Mouse (Mus musculus) ES-Bruce4 (cell line): Measurements from ENCODE around the gene Dlgap1. TPM values are rescaled to one million over a fixed set of nuclear protein-coding genes. Genes with fewer than 3 reads are reported as not detected.

Experiments
- H3K27ac ChIP-seq: 2 replicates; pipeline ENCODE4 v1.5.1; 2012; ENCODE audit warnings: low read length, inconsistent platforms; ENCODE audit not compliant: insufficient read depth
- H3K27me3 ChIP-seq: 2 replicates; pipeline ENCODE4 v1.6.1; 2012; ENCODE audit warnings: mild to moderate bottlenecking, low read length, inconsistent platforms; ENCODE audit not compliant: control insufficient read depth, poor library complexity, insufficient read depth, severe bottlenecking
- H3K36me3 ChIP-seq: 2 replicates; pipeline ENCODE4 v1.6.1; 2012; ENCODE audit warnings: inconsistent platforms, mild to moderate bottlenecking, low read length, moderate library complexity; ENCODE audit not compliant: control insufficient read depth, poor library complexity, insufficient read depth, severe bottlenecking
- H3K4me1 ChIP-seq: one replicate; pipeline ENCODE4 v1.8.1; 2011; ENCODE audit warnings: low read length; ENCODE audit not compliant: control insufficient read depth, insufficient read depth
- H3K4me3 ChIP-seq: 2 replicates; pipeline ENCODE4 v1.5.1; 2011; ENCODE audit warnings: low read depth, mild to moderate bottlenecking, low read length
- H3K9ac ChIP-seq: 2 replicates; pipeline ENCODE4 v1.6.1; 2012; ENCODE audit warnings: low read depth, mild to moderate bottlenecking, inconsistent platforms; ENCODE audit not compliant: poor library complexity, severe bottlenecking
- H3K9me3 ChIP-seq: replicated peaks from 2 replicates; pipeline ENCODE4 v1.6.1; 2012; ENCODE audit warnings: mild to moderate bottlenecking, low read length, inconsistent platforms; ENCODE audit not compliant: control insufficient read depth, poor library complexity, insufficient read depth, severe bottlenecking
- CTCF ChIP-seq: IDR thresholded peaks from one replicate; pipeline ENCODE4 v1.8.1; 2011; ENCODE audit warnings: low read depth, low read length
- EP300 ChIP-seq: IDR thresholded peaks from 2 replicates; pipeline ENCODE4 v1.6.1; 2011; ENCODE audit warnings: low read depth, low read length; ENCODE audit not compliant: insufficient read depth
- POLR2A ChIP-seq: IDR thresholded peaks from one replicate; pipeline ENCODE4 v1.8.1; 2011; ENCODE audit warnings: low read length; ENCODE audit not compliant: insufficient read depth
- polyA plus RNA-seq: library from polyadenylated mRNA; stranded (reverse); fragments of >200 nt; gene quantifications from 2 replicates; pipeline ENCODE4 v1.2.4, GENCODE M21; 2011; ENCODE audit warnings: low read depth; ENCODE audit not compliant: missing spikeins, insufficient read depth, insufficient read length

Dlgap1 gene
- polyA plus RNA-seq, 1 experiment, result 1.2 TPM

- TF ChIP-seq POLR2A, result no peak
- no peak for TF ChIP-seq EP300
- TF ChIP-seq CTCF, result no peak
- H3K36me3 ChIP-seq, result no peaks in the 10 kb centered on the region
- H3K27ac ChIP-seq, result no peak overlapping the region
- H3K27me3 ChIP-seq, result no peaks in the 10 kb centered on the region
- no peaks in the 10 kb centered on the region for H3K9me3 ChIP-seq
- no peak overlapping the region for H3K4me3 ChIP-seq
- no peak overlapping the region for H3K9ac ChIP-seq
- H3K4me1 ChIP-seq, result no peaks in the 10 kb centered on the region
Observed at GRCm38 (mm10) chr17:70432834-70433233, 464.0 kb downstream of the Dlgap1 start.

DNA sequence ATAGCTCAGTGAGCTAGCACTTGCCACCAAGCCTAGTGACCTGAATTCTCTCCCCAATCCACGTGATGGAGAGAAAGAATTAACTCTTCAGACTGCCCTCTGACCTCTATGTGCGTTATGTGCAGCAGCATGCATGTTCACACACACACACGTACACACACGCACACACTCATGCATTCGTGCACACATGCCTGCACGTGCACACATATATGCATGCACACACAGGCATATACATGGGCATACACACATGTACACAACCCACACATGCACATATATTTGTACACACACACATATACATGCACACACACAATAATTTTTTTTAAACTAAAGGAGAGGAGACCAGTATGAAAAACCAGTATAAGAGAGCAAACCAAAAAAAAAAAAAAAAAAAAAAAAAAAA lies 465.7 kb downstream of the Dlgap1 start:
- Histone ChIP-seq H3K9me3 (no peaks in the 10 kb centered on the region), H3K36me3 (no peaks in the 10 kb centered on the region), H3K27ac (no peak overlapping the region), H3K4me3 (no peak overlapping the region), H3K27me3 (no peaks in the 10 kb centered on the region), H3K4me1 (no peaks in the 10 kb centered on the region), H3K9ac (no peak overlapping the region)
- no peak for TF ChIP-seq EP300
- no peak for TF ChIP-seq POLR2A
- TF ChIP-seq CTCF, result no peak

- H3K27ac ChIP-seq, result no peak overlapping the region
- H3K36me3 ChIP-seq, result no peaks in the 10 kb centered on the region
- H3K4me1 ChIP-seq, result no peaks in the 10 kb centered on the region
- no peak overlapping the region for H3K9ac ChIP-seq
- H3K27me3 ChIP-seq, result no peaks in the 10 kb centered on the region
- no peak for TF ChIP-seq EP300
- no peak for TF ChIP-seq CTCF
- no peak for TF ChIP-seq POLR2A
- no peak overlapping the region for H3K4me3 ChIP-seq
- H3K9me3 ChIP-seq, result no peaks in the 10 kb centered on the region
Observed at GRCm38 (mm10) chr17:70435612-70436011, 466.7 kb downstream of the Dlgap1 start.

DNA sequence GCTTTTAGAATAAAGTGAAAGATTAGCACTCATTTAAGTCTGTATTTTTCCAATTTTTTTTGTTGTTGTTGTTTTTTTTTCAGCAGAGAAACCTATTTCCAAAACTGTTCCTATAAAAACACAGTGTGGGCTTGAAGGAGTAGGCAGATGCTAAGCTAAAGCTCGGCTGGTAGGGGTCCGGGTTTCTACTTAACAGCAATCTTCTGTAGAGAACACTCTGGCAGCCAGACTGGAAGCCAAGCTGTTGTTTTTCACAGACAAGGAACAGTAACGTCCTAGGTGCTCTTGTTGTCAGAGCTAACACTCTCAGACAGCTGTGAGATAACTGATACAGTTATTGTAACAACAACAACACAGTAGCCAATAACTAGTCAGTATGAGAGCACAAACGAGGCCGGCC lies 468.4 kb downstream of the Dlgap1 start:
- H3K27ac ChIP-seq, result no peak overlapping the region
- no peaks in the 10 kb centered on the region for H3K36me3 ChIP-seq
- H3K4me1 ChIP-seq, result no peaks in the 10 kb centered on the region
- no peak overlapping the region for H3K9ac ChIP-seq
- H3K9me3 ChIP-seq, result no peaks in the 10 kb centered on the region
- H3K4me3 ChIP-seq, result no peak overlapping the region
- TF ChIP-seq CTCF, result no peak
- TF ChIP-seq EP300, result no peak
- TF ChIP-seq POLR2A, result no peak
- H3K27me3 ChIP-seq, result no peaks in the 10 kb centered on the region

DNA sequence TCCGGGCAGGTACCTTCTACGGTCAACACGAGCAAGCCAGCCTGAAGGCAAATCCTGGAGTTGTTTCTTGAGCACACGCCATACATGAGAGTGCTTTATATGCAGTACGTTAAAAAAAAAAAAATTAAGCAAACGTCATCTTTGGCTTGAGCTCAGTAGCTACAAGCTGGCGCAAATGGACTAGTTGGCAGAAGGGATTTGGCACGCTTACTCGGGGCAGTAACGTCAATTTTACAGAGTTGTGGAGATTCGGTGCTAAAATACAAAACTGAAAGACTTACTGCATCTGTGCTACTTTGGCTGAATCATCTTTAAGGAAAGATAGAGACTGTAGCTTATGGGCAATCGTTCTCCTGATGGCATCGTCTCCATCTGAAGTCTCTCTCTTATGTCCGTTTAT lies 474.1 kb downstream of the Dlgap1 start:
- no peaks in the 10 kb centered on the region for H3K36me3 ChIP-seq
- H3K9me3 ChIP-seq, result no peaks in the 10 kb centered on the region
- no peak overlapping the region for H3K27ac ChIP-seq
- no peaks in the 10 kb centered on the region for H3K4me1 ChIP-seq
- no peak overlapping the region for H3K4me3 ChIP-seq
- TF ChIP-seq POLR2A (no peak), EP300 (no peak), CTCF (no peak)
- no peak overlapping the region for H3K9ac ChIP-seq
- no peaks in the 10 kb centered on the region for H3K27me3 ChIP-seq

DNA sequence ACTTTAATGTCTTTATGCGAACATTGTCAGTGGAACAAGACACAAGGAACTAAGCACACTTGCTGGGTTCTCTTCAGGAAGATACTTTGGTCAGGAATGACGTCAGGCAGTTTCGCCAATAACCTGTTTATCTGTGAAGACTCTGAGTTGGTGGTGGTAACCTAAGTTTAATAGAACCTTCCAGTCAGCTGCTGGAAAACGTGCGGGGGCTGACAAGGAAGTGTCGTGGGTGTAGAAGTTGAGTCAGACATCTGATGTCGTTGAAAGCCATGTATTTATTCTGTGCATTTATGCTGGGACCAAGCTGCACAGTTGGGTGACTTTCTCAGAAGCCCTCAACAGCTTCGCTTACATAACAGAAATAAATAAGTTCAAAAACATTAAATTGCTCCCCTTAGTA lies 477.6 kb downstream of the Dlgap1 start:
- H3K4me1 ChIP-seq, result no peaks in the 10 kb centered on the region
- TF ChIP-seq CTCF (no peak), EP300 (no peak), POLR2A (no peak)
- H3K9me3 ChIP-seq, result no peaks in the 10 kb centered on the region
- no peak overlapping the region for H3K27ac ChIP-seq
- no peak overlapping the region for H3K4me3 ChIP-seq
- H3K27me3 ChIP-seq, result no peaks in the 10 kb centered on the region
- H3K36me3 ChIP-seq, result no peaks in the 10 kb centered on the region
- no peak overlapping the region for H3K9ac ChIP-seq
